Mouse (Mus musculus) liver, adult 2 months (tissue): Measurements from ENCODE around the gene Nol7.

Experiments used
- CTCF ChIP-seq: fragments of 200-500 bp; IDR thresholded peaks from 2 replicates; pipeline ENCODE4 v1.5.1; 2011; ENCODE audit warnings: low read depth, low read length, control low read depth
- POLR2A ChIP-seq: fragments of 200-500 bp; IDR thresholded peaks from 2 replicates; pipeline ENCODE4 v1.6.1; 2011; ENCODE audit warnings: low read length, control low read depth; ENCODE audit not compliant: insufficient read depth; ENCODE audit errors: extremely low read depth

- TF ChIP-seq CTCF (no peak), POLR2A (no peak)
These were observed 25.3 kb upstream of the Nol7 start for GRCm38 (mm10) chr13:43372892-43373291.
